Mouse (Mus musculus): Measurements from ENCODE around the gene Abcc10. TPM values are rescaled to one million over a fixed set of nuclear protein-coding genes. Genes with fewer than 3 reads are reported as not detected.

The Abcc10 gene
- total RNA-seq, 2 experiments from 2014 or later, result 5.4 to 6.1 TPM

DNA sequence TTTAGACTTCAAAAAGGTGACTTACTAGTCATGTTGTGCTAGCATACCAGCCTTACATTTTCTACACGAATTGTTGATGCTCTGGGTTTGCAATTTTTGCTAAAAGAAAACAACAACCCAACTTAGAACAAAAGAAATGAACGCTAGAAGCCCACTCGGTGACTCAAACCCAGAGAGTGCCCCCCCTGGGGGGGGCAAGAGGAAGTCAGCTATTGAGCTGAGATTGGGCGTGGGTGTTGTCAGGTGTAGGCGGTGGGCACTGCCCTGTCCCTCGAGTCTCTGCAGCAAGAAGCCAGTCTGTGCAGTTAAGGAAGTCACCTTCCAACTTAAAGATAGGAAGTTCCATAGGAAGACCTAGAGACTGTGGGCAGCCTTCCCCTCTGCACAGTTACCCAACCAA lies 31.6 kb downstream of the Abcc10 start:
- intact Hi-C loops (cut with DNase I), result no loop called here
- DNase-seq, result no peak

DNA sequence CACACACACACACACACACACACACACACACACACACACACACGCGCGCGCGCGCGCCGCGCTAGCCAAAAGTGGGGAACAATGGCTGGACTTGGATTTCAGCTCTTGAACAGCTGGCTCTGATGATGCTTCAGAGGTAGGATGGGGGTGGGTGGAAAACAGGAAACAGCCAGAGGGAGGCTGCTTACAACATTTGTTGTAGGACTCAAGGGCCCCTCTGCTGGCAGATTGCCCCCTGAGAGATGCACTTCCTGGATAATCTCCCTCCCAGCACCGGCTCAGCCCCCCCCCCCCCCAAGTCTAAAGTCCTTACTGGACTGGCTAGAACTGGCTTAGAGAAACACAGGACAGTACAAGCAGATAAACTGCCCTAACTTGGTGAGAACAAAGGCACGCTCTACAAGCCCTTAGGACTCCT lies 40.5 kb downstream of the Abcc10 start:
- peak; percentile 79 to 85 for DNase-seq

DNA sequence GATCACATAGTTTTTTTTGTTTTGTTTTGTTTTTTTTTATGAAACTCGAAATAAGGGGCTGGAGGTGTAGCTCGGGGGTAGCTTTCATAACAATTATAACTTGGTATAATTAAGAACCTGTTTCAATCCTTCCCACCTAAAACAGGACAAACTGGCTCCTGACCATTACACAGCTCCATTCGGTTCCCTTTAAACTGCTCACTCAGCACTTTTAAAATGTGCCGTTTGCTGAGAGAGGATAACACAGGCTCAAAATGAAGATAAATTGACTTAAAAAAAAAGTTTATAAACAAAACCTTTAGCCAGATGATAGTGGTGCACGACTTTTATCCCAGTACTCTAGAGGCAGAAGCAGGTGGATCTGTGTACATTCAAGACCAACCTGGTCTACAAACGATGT lies 42.7 kb downstream of the Abcc10 start:
- DNase-seq, result no peak
- intact Hi-C loops (cut with DNase I), result no loop called here

More for the DNA sequence above, 40.5 kb downstream of the Abcc10 start:
- intact Hi-C loops (cut with DNase I), result no loop called here

DNA sequence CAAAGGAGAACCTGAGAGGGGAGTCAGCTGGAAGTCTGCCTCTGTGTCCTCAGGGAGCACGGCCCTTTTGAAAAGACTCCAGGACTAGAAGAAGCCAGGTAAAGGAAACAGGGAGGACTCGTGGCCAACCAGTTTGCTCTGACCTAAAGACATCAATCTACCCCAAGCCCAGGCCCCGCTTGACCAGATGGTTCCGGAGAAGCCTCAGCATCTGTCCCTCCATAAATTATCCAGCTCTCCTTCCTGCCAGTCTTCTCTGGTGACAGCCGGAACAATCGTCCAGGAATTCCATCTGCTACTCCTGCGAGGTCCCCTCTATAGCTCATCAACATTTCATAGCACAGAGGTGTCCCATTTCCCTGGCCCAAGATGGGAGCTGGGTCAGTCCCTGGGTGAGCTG lies 43.5 kb downstream of the Abcc10 start:
- intact Hi-C loops (cut with DNase I), result no loop called here
- DNase-seq, result no peak

DNA sequence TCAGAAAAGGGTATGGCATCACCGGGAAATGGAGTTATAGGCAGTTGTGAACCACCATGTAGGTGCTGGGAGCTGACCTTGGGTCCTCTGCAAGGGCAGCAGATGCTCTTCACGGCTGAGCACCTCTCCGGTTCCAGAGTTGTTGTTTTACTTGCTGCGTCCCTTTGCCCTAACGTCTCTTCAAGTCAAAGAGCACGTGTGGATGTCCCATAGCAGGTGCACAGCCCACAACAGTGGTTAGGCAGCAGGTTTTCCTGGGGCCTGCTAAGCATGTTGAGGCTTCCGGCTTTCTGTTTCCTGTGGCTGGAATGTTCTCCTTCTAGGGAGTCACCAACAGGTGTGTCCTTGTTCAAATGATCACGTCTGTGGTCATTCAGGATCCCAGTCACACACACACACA lies 44.2 kb downstream of the Abcc10 start:
- intact Hi-C loops (cut with DNase I), result no loop called here
- DNase-seq, result no peak

DNA sequence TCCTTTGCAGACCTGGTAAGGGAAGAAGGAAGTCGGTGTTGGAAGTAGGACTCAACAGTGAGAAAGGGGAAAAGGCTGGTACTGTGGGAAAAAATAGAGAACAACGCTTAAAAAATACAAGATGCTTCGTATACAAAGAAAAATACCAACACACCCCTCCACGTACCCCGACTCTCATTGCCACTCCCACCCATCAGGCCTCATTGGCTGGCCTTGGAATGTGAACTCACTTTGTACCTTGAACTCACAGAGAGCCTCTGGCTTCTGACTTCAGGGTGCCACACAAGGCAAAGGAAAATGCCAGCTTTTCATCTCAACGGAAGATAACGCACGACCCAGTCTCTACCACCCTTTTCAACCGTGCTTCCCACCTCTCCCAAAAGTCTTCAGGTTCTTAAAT lies 45.0 kb downstream of the Abcc10 start:
- intact Hi-C loops (cut with DNase I), result no loop called here
- DNase-seq, result no peak

DNA sequence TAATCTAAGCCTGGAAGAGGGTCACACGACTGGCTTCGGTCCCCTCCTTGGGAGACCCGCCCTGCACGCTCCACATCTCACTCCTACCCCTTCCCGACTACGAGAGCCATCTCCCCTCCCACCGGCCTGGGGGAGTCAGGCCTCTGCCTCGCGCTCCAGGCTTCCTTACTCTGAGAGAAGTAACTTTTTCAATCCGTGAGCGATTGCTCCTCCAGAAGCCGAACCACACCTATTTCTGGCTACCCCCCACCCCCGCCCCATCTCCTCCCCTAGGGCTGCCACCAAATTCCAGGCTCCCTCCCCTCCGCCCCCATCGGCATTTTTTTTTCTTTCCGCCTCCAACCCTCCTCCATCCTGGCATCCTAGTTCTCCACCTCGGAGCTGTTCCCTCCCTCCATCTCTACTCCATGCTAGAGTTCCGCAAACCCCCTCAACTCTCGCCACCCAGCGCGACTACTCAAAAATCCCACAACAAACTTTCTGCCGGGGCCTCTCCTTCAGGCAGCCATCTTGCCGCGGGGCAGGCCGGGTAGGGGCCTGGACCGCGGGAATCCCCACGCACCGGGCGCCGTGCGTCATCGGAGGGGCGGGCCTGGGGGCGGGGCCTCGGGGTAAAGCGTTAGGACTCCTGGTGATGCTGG lies 45.5 kb downstream of the Abcc10 start, which contains the start of gene Tjap1:
TSS of gene Tjap1 (minus strand) at position 544 of the 641 bp plus-strand sequence.
- DNase-seq, result peak; percentile 92 to 93
- intact Hi-C loops (cut with DNase I), result no loop called here

DNA sequence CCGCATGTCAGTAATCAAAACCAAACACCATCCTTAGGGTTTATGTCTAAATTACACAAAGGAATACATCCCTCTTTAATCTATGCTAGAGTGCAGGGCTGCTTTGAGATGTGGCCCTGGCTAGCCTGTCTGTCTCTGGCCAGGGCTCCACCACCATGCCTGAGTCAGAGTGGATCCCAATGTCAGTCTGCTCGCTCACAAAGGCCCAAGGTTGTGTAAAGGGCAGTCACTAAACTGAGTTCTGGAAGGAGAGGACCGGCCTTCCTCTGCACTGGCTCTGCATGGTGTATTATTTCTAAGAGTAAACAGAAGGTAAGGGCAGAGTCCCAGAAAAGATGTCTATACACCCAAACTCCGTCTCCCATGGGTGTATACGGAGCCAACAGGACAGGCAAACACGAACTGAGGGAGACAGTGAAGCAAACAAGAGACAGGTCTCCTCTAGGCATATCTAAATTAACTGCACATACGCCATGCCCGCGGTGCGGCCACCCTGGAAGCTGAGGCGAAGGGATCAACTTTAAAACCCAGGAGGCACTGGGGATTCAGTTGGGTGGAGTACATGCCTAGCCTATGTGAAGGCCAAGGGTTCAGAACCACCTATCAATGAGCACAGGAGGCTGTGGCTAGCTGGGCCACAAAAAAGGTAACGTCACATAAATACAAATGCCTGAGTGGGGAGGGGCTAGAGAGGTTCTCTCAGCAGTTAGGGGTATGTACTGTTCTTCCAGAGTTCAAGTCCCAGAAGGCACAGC lies 50.0 kb downstream of the Abcc10 start:
- intact Hi-C loops (cut with DNase I), result no loop called here
- no peak for DNase-seq

DNA sequence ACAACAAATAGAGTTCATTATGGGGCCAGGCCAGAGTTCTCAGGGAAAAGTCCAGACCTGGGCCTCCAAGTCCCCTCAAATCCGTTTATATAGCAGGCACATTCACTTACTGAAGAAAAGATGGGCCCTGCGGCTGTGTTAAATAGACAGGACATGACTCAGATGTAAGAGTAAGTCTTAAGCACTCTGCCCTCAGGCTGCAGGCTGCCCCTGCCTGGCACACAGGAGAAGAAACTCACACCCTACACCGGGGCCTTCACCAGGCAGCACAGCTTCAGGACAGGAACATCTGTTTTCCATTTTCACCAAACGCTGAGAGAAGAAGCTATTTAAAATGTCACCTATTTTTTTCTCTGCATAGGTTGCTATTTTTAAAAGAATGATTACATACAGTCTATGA lies 50.6 kb downstream of the Abcc10 start:
- no peak for DNase-seq
- intact Hi-C loops (cut with DNase I), result no loop called here

DNA sequence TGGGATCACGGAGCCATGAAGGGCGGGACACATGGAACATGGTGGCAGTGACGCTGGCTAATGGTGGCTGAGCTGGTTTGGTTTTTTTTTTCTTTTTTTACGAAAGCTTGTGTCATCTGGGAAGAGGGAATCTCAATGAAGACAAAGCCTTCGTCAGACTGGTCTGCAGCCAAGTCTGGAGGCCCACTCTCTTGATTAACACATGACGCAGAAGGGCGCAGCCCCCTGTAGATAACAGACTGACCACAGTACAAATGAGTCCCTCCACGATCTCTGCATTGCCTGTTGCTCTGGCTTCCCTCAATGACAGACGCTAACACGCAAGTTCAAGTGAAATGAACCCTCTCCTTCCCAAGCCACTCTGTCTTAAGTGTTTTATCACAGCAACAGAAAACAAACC lies 52.6 kb downstream of the Abcc10 start:
- intact Hi-C loops (cut with DNase I), result no loop called here
- no peak for DNase-seq

DNA sequence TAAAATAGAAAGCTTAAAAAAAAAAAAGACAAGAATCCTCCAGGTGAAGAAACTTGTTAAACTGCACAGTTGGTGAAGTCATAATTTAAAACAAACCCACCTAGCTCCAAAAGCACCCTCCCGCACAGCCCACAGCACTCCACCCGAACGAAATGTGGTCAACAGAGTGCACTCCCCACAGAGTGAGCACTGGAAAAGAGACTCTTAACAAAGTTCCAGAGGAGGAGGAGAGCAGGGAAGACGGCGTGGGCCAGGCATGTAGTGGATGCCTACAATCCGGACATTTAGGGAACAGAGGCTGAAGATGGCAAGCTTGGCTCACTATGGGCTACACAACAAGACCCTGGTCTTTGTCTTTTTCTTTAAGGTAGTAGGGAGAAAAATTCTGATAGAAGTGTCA lies 53.1 kb downstream of the Abcc10 start:
- no peak for DNase-seq
- intact Hi-C loops (cut with DNase I), result no loop called here

DNA sequence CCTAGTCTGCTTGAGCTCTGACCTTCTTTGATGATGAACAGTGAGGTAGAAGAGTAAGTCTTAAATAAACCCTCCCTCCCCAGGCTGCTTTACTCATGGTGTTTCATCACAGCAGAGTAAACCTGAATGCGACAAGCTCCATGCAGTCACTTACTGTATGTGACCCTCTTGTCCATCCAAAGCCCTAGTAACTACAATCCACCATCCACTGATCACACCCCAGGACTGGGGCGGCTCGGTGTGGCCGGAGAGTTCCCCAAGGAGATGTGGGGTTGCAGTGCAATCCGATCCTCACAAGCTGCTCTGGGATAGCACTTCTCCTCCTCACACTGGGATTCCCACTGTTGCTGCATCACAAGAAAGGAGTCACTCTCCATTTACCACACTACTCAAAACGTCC lies 53.7 kb downstream of the Abcc10 start:
- intact Hi-C loops (cut with DNase I), result no loop called here
- DNase-seq, result no peak

DNA sequence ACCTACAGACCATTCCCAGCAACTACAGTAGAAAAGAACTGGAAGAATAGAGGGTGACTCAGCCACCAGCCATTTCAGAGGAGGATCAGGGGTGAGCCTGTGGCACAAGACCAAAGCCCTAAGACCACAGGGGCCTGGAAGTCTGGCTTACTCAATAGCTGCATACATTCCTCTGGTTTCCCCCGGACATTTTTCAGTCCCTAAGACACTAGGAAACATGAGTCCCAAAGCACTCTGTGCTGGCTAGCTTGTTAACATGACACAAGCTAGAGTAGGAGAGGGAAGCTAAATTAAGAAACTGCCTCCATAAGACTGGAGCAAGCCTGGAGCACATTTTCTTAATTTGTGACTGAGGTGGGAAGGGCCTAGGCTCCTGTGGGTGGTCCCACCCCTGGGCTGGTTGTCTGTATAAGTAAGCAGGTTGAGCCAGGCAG lies 54.3 kb downstream of the Abcc10 start:
- intact Hi-C loops (cut with DNase I), result no loop called here
- no peak for DNase-seq

DNA sequence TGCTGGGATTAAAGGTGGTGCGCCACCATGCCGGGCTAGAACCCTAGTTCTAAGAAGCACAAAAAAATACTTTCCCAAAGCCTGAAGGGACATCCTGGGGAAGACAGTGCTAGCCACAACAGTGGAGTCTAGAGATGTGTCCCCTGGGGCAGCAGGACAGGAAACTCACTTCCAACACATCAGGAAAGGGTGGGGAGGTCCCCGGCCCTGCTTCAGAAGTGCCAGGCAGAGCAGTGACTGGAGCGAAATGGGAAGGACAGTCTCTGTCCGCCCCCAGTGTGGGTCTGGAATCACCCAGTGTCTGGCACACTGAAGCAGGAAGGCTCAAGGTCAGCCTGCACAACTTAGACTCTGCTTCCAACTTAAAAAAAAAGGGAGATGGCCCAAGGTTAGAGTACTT lies 55.5 kb downstream of the Abcc10 start:
- intact Hi-C loops (cut with DNase I), result no loop called here

DNA sequence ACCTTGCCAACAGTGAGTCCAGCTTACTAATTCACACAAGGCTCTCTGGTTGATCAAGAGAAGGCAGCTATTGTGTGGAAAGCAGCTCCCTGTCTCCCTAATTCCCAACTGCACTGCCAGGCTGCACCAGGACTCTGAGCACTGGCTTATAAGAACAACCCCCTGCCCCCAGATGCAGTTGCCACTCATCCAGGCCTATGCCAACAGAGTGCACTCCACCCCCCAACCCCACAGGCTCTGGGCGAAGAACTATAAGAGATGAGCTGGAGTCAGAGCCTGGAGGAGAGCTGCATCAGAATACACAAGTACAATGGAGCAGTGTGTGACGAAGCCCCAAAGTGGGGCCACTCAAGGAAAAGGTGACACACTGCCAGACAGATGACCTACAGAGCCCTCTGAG lies 56.1 kb downstream of the Abcc10 start:
- no peak for DNase-seq
- intact Hi-C loops (cut with DNase I), result no loop called here

More for the DNA sequence above, 55.5 kb downstream of the Abcc10 start:
- DNase-seq, result peak in 1 of 2 experiments; percentile 52

DNA sequence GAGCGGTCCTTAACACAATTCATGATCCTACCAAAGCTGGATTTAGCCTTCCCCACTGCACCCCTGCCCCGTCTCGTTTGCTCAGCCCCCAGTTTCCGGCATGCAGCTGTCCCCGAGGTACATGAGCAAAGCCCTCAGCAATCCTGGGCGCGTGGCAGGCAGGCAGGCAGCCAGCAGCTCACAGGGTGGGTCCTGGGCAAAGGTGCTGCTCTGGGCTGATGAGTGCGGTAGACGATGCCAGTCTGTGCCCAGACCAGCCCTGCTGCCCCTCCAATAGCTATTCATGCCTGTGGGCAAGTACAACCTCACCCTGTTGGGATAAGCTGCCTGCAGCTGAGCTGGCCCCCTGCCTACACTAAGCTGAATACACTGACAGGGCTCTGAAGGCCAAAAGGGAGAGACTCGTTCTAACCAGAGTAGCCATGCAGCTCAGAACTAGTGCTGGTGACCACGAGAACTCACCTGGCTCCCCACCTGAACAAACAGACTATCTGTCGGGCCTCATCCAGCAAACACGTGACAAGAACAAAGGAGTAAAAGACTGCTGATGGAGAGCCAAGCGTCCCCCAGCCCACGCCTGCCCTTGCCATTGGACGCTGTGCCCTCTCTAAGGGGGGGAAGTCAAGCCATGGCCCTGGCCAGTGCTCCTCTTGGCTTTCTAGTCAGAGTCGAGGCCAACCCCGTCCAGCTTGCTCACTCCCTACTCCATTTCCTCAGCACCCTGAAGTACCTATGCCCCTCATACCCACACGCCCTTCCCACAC lies 58.2 kb downstream of the Abcc10 start:
- intact Hi-C loops (cut with DNase I), result loop anchor here (5.0 kb wide), 1 partner anchor 122 kb away; no protein-coding TSS in a partner anchor
- peak; percentile 82 to 89 for DNase-seq

DNA sequence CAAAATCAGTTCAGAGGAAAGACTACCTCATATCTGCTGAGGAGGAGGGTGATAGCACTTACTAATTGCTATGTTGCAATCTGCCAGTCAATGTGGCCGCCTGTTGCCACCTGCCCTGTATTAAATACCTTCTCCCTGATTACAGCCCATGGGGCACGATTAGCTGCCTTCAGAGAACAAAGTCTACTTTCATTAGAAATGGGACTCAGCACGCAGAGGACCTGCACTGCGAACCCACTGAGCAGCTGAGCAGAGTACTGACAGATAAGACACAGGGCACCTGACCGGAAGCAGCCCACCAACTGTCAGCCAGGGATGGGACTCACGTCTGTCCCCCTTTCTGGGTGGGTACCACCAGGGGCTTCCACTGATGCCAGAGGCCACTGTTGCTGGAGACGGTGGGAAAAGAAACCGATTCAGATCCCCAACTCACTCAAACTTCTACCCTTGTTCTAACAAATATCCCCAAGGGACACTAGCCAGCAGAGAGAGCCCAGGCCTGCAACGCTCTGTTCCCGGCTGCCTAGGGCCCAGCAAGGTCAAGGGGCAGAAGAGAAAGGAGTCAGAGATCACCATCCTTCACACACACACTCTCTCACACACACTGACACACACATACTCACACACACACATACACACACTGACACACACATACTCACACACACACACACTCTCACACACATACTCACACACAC lies 60.0 kb downstream of the Abcc10 start:
- no peak for DNase-seq
- intact Hi-C loops (cut with DNase I), result loop anchor here (5.0 kb wide), 1 partner anchor 124 kb away; no protein-coding TSS in a partner anchor

DNA sequence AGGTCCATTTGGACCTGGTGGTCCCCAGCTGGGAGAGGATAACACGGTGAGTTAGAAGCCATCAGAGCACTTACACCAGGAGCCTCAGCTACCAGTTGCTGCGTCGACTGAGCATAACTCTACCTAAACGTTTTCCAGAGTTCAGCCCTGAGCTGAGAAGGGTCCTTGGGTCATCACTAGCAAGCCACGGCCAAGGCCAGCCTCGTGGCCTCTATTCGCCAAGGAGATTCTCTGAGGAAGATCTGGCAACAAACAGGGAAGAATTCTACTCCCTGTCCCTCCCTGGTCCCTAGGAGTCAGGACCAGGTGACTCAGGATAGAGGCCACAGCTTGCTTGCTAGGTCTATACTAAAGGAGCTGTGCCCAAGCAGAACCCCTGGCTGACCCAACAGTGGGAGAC lies 60.6 kb downstream of the Abcc10 start:
- DNase-seq, result no peak
- intact Hi-C loops (cut with DNase I), result loop anchor here (5.0 kb wide), 1 partner anchor 125 kb away; no protein-coding TSS in a partner anchor

DNA sequence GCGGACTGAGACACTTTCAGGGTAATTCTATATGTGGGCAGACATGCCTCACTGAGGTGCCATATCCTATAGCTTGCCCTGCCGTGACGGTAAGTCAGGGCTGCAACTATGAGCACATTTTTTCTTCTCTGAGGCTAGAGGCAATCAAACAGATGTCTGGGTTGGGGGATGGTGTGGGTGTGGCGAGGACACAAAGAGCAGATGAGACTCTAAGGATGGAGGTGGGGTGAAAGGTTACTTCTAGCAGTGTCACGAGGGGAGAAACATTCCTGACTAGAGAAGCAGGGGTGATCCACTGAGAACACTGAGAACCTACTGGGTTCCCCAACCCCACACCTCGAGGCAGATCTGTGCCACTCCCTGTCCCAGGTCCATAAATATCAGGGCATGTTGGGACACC lies 61.2 kb downstream of the Abcc10 start:
- intact Hi-C loops (cut with DNase I), result loop anchor here (1.0 to 5.0 kb wide), 2 partner anchors 31 to 125 kb away; no protein-coding TSS in a partner anchor
- no peak for DNase-seq

DNA sequence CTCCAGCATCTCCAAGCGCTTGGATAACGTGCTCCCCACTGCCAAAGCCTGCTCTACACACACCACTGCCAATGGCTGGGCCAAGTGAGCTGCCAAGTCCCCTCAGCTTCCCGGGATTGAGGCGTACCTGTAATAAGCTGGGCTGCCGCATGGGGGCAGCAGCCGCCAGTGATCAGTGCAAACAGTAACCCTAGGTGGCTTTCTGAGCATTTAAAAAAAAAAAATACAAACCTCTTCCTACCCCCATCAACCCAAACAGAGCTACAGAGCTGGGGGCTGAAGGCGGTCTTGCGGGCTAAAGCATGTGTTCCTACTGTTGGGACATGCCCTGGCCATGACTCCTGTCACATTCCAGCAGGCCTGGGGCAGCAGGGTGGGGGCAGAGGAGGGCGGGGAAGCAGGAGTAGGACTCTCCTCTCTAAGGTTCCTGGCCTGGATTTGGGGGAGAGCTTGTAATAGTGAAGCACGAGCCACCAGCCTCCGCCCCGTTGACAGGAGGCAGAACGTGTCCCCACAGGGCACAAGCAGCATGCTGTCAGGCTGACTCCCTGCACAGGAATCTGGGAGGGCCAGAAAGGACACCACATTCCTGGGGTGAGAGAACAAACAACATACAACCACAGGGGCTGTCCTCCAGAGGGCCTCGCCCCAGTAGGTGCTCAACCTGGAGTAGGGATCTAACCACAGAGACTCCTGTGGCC lies 62.1 kb downstream of the Abcc10 start:
- peak; percentile 90 to 94 for DNase-seq
- intact Hi-C loops (cut with DNase I), result loop anchor here (1.0 to 5.0 kb wide), 2 partner anchors 32 to 126 kb away; no protein-coding TSS in a partner anchor
